Mouse (Mus musculus) 3T3-L1 (cell line): ENCODE measurements around the gene BC051665.

ENCODE experiments used
- DNase-seq: peaks from one replicate; pipeline ENCODE4 v3.0.0-alpha.2; 2015; ENCODE audit warnings: low read depth, low spot score

Gene BC051665

DNA sequence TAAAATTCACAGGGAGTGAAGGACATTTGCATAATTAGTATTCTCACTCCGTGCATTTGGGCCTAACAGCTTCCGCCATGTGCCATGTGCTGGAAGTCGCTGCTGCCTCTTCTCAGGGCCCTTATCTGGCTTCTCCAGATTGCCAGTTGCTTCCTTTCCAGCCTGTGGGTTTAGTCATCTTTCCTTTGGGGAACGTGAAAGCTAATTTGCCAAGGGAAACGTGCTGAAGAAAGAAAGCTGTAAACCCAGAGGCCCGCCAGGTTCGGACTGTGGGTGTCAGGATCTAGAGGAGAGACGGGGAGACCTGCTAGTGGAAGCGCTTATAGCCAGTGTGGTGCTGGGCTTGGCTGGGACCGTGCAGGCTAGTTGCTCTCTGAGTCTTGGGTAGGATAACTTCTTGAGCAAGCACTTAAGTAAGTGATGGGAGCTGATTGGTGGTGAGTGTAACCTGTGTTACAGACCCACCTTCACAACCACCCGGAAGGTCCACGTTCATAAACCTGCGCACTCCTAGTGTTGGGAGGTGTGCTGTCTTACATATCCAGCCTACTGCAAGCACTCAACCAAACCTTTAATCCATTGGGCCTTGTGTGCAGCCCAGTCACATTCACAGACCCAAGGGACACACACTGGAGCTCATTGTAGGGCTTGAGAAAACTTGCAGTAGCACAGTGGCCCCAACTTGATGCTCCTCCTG is 42.6 kb downstream of the BC051665 start:
- DNase-seq: no peak

DNA sequence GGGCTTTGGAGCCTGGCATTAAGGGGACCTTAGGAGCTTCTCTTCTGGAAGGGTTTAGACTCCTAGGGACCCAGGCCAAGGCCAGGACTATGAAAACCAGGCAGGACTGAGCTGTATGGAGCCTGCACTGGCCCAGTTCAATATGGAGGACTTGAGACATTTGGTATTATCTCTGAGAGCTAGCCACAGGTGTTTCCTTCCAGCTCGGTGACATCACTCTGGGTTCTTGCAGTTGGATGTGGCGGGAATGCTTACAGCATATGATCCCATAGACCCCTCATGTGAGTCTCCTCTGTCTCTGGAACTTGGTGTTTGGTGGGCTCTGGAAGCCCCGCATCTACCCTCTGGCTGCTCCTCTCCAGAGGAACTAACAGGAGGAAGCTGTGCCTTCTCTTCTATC is 43.6 kb downstream of the BC051665 start:
- no peak for DNase-seq

DNA sequence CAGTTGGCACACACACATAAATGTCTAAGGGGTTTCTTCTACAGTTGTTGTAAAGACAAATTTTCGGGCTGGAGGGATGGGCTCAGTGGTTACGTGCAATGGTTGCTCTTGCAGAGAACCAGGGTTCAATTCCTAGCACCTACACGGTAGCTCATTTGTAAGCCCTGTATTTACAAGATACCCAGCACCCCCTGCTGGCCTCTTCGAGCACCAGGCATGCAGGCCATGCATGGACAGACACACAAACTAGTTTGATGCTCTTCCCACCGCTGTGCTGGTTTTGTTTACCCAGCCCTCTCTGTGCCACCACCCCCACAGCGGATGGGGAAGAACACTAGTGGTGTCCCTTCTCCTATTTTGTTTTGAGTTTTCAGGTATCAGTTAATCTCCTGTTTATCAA is 45.9 kb downstream of the BC051665 start:
- DNase-seq: no peak

DNA sequence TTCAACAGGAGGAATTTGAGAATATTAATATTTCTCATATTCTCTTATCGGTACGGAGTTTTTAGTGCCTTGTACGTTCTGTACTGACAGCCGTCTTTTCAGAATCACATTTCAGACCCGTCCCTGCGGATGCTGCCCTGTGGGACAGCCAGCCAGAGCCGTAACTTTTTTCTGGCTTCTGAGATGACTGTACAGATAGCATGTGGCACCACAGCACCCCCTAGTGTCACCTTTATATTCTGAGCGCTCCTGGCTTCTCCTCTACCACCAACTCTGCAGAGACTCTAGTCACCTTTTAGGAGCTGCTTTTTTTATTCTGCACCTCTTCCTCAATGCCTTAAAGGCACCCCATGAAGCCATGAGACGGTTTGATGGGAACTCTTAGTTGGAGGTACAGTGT is 47.7 kb downstream of the BC051665 start:
- DNase-seq: peak; percentile 90

DNA sequence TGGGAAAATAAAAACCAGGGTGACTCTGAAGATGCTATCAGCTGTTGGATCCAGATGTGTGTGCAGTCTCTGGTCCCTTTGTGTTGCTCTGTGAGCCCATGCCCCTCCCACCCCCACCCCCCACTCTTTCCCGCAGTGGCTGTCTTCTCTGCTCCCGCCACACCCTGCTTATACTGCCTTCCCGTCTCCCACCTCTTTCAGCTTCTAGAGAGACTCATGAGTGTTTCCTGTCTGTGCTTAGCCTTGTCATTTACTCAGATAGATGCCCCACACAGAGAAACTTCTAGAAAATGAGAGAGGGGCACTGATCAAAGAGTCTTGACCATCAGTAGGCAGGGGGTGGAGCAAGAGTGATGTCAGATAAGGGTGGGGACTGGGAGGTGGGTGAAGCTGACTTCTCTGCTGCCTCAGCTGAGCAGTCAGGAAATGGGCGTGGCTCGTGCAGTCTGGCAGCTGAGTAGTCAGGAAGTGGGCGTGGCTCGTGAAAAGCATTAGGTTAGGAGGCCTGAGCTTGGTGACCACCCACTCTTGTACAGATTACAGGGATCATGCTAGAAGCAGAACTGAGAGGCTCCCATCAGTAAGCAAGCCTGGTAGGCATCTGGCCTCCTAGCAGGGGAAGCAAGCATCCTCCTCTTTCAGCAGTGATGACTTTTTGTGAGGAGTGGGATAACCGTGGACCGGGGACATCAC is 48.4 kb downstream of the BC051665 start:
- DNase-seq: peak; percentile 88

DNA sequence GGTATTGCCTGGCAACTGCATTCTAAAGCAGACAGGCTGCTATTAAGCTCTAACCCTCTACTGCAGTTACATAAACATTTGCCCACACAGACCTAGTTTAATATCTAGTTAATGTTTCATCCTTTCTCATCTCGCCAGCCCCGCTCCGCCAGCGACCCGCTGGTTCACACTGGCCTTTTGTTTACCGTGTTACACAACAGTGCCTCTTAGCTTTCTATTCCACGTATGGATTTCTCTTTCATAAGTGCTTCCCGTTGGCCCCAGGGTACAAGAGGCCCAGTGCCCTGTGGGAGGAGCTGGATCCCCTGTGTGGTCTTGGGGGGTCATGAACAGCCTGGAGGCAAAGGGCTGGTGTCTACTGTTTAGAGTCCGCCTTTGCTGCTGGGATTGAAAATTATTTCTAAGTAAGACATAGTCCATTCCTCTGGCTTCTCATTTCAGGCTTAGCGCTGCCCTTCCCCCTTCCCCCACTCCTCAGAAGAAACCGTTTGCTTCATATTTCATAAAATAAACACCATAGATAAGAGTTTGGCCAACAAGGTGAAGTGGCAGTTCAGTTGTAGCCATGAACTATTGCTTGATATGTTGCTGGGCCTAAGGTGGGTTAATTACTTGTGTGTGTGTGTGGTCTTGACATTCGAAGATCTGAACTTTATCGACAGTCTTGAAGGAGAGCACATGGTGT is 49.6 kb downstream of the BC051665 start:
- no peak for DNase-seq

DNA sequence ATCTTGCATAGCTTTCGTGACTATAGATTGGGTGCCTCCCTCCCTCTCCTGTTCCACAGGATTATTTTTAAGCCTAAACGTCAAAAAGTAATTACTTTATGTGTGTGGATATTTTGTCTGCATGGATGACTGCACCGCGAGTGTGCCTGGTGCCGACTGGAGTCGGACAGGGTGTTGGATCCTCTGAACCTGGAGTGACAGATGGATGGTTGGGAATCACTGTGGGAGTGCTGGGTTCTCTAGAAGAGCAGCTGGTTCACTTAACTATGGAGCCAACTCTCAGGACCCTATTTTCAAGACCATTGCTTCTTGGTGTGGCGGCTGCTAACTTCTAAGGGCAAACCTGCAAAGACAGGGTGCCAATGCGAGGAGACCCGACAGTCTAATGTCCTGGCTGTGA is 50.9 kb downstream of the BC051665 start:
- no peak for DNase-seq
